Mouse (Mus musculus) forebrain, embryonic 10.5 days (tissue): Measurements from ENCODE around the gene A930009A15Rik. TPM values are rescaled to one million over a fixed set of nuclear protein-coding genes. Genes with fewer than 3 reads are reported as not detected.

Source experiments
- DNase-seq: peaks from one replicate; pipeline ENCODE4 v3.0.0-alpha.2; 2017; ENCODE audit warnings: low spot score; ENCODE audit errors: extremely low spot score
- H3K27ac ChIP-seq: fragments of 300-500 bp; sonication (generic); 2 replicates; pipeline ENCODE4 v1.5.1; 2016; ENCODE audit warnings: mild to moderate bottlenecking
- H3K27me3 ChIP-seq: fragments of 300-500 bp; sonication (generic); 2 replicates; pipeline ENCODE4 v1.6.1; 2016; ENCODE audit warnings: mild to moderate bottlenecking; ENCODE audit not compliant: poor library complexity, severe bottlenecking
- H3K36me3 ChIP-seq: fragments of 300-500 bp; sonication (generic); replicated peaks from 2 replicates; pipeline ENCODE4 v1.6.1; 2016; ENCODE audit warnings: mild to moderate bottlenecking, moderate library complexity
- H3K4me1 ChIP-seq: fragments of 300-500 bp; sonication (generic); 2 replicates; pipeline ENCODE4 v1.6.1; 2016
- H3K4me3 ChIP-seq: fragments of 300-500 bp; sonication (generic); 2 replicates; pipeline ENCODE4 v1.5.1; 2016; ENCODE audit warnings: mild to moderate bottlenecking, moderate library complexity
- H3K9me3 ChIP-seq: fragments of 300-500 bp; sonication (generic); 2 replicates; pipeline ENCODE4 v1.6.1; 2016; ENCODE audit warnings: mild to moderate bottlenecking, moderate library complexity
- WGBS: fragments of 180-500 bp; shearing (Covaris S2); methylation state at CpG from one replicate; pipeline ENCODE4 v1.1.7; 2016; 5-methylcytosine and 5-hydroxymethylcytosine counted together
- polyA plus RNA-seq: library from polyadenylated mRNA; unstranded; fragments of >200 nt; fragmentation: Nextera tagmentation; extraction: Ambion mirVana; gene quantifications from 2 replicates; pipeline ENCODE4 v1.2.1, GENCODE M21; 2016

The A930009A15Rik gene
- polyA plus RNA-seq, result not detected in 2 replicates

DNA sequence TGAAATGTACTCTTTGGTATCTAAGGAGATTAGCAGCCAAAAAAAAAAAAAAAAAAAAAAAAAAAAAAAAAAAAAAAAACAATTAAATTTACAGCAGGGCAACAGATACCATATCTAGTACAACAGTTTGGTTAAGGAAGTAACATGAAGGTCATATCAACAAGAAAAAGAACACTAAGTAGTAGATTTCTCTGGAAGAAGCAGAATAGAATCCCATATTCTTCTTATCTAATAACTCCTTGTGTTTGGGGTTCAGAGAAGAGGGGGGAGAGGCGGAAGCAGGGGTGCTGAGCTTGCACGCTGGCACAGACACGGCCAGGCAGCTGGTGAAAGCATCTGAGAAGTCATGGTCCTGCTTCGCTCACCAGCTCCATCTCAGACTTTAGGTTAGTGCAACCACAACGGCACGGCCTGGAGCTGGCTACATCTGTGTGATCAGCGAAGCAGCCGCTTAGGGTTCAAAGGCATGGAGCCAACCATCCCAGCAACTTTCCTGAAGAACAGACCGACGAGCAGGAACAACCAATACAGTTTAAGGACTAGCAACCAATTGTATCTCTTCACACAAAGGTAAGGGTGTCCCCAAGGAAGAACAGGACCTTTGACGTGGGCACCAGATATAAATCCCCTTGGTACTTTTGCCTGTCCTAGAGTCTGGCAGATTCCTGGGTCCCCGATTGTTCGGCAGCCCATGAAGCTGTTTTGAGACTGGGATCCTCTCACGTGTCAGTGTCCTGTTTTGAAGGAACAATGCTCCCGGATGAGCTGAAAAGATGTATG, at the start of gene A930009A15Rik:
TSS of gene A930009A15Rik (plus strand) at position 275 of the 780 bp plus-strand sequence.
- Histone ChIP-seq H3K9me3 (peaks cover 11% of the 10 kb centered on the region; the same call in 1 of the 2 replicates), H3K27ac (peak within 1 kb of the TSS; percentile 40; the same call in 1 of the 2 replicates), H3K27me3 (peaks cover 82% of the 10 kb centered on the region), H3K4me3 (no peak within 1 kb of the TSS), H3K36me3 (no peaks in the 10 kb centered on the region), H3K4me1 (peaks cover 31% of the 10 kb centered on the region)
- DNase-seq, result no peak
- 66% methylated on average over 15 of the region's 15 CpGs for WGBS

- 40% methylated on average over 17 of the region's 17 CpGs for WGBS
- H3K9me3 ChIP-seq, result no peaks in the 10 kb centered on the region
- H3K27me3 ChIP-seq, result peaks cover 82% of the 10 kb centered on the region
- no peaks in the 10 kb centered on the region for H3K36me3 ChIP-seq
- H3K27ac ChIP-seq, result peak overlapping the region; percentile 51; the same call in 1 of the 2 replicates
- H3K4me1 ChIP-seq, result peaks cover 33% of the 10 kb centered on the region
- peak; percentile 26 for DNase-seq
- H3K4me3 ChIP-seq, result peak overlapping the region; percentile 22
Observed at GRCm38 (mm10) chr10:115520200-115521080, 49.3 kb upstream of the A930009A15Rik start.

DNA sequence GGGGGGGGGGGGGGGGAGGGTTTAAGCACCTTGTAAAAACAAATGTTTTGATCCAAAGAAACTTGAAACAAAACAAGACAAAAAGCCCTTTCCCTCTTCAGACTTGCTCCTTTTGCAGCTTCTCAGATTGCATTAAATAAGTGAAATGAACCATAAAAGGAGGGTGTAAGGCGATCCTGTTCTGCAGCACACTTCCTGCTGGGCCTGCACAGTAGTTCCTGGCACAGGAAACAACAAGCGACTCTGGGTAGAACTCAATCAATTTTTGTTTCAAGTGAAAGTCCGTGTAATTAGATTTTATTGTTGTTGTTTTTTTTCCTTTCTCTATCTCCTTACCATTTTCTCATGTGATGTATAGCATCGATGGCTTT, 48.7 kb upstream of the A930009A15Rik start:
- no peak for DNase-seq
- 11% methylated on average over 4 of the region's 4 CpGs for WGBS

DNA sequence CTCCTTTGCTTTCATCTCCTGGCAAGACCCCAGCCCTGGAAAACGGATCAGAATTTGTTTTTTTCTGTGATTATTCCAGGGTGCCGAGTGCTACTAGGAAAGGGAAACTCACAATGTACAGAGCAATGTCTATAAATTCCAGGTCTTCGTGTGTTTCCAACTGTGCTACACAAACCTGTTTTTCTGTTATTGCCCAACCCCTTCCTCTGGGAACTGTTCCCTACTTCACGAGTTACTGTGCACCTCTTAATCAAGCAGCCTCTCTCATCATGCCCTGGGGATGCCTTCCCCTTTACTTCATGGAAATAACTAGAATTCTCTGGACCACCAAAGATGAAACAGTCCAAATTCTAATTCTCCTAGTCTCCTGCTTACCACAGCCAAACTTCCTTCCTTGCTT, 40.9 kb upstream of the A930009A15Rik start:
- no peaks in the 10 kb centered on the region for H3K36me3 ChIP-seq
- H3K27ac ChIP-seq, result no peak overlapping the region
- peaks cover 31% of the 10 kb centered on the region for H3K27me3 ChIP-seq
- H3K4me3 ChIP-seq, result no peak overlapping the region
- 76% methylated on average over 4 of the region's 4 CpGs for WGBS
- H3K9me3 ChIP-seq, result no peaks in the 10 kb centered on the region
- DNase-seq, result no peak
- no peaks in the 10 kb centered on the region for H3K4me1 ChIP-seq

More for the DNA sequence above, 48.7 kb upstream of the A930009A15Rik start:
- H3K27ac ChIP-seq, result no peak overlapping the region
- H3K4me3 ChIP-seq, result 0 out of 2 replicates have a peak overlapping the region, but pooled peaks have one; percentile 22
- peaks cover 33% of the 10 kb centered on the region for H3K4me1 ChIP-seq
- no peaks in the 10 kb centered on the region for H3K9me3 ChIP-seq
- H3K36me3 ChIP-seq, result no peaks in the 10 kb centered on the region
- H3K27me3 ChIP-seq, result peaks cover 80% of the 10 kb centered on the region

- Histone ChIP-seq H3K9me3 (no peaks in the 10 kb centered on the region), H3K4me3 (no peak overlapping the region), H3K4me1 (no peaks in the 10 kb centered on the region), H3K27ac (no peak overlapping the region), H3K36me3 (no peaks in the 10 kb centered on the region), H3K27me3 (peaks cover 22% of the 10 kb centered on the region)
- 84% methylated on average over 12 of the region's 12 CpGs for WGBS
- no peak for DNase-seq
Observed at GRCm38 (mm10) chr10:115529768-115530167, 40.0 kb upstream of the A930009A15Rik start.

- Histone ChIP-seq H3K4me3 (no peak overlapping the region), H3K9me3 (no peaks in the 10 kb centered on the region), H3K27ac (no peak overlapping the region), H3K27me3 (peaks cover 21% of the 10 kb centered on the region; the same call in 1 of the 2 replicates), H3K4me1 (no peaks in the 10 kb centered on the region), H3K36me3 (no peaks in the 10 kb centered on the region)
- 80% methylated on average over 2 of the region's 2 CpGs for WGBS
- DNase-seq, result no peak
Observed at GRCm38 (mm10) chr10:115530746-115531145, 39.0 kb upstream of the A930009A15Rik start.

GRCm38 (mm10) chr10:115542917-115543316, 26.9 kb upstream of the A930009A15Rik start:
- no peak for DNase-seq
- Histone ChIP-seq H3K27me3 (no peaks in the 10 kb centered on the region), H3K4me1 (no peaks in the 10 kb centered on the region), H3K36me3 (no peaks in the 10 kb centered on the region), H3K9me3 (no peaks in the 10 kb centered on the region), H3K4me3 (no peak overlapping the region), H3K27ac (no peak overlapping the region)
- WGBS, result 89% methylated on average over 6 of the region's 6 CpGs

- Histone ChIP-seq H3K4me3 (no peak overlapping the region), H3K9me3 (no peaks in the 10 kb centered on the region), H3K4me1 (0 out of 2 replicates have a peak, but pooled peaks cover 4% of the 10 kb centered on the region), H3K36me3 (no peaks in the 10 kb centered on the region), H3K27ac (no peak overlapping the region), H3K27me3 (peaks cover 19% of the 10 kb centered on the region)
- no peak for DNase-seq
- WGBS, result 72% methylated on average over 7 of the region's 7 CpGs
Observed at GRCm38 (mm10) chr10:115550253-115550652, 19.5 kb upstream of the A930009A15Rik start.

- H3K27me3 ChIP-seq, result peaks cover 27% of the 10 kb centered on the region
- WGBS, result 91% methylated on average over 3 of the region's 3 CpGs
- DNase-seq, result no peak
- H3K36me3 ChIP-seq, result no peaks in the 10 kb centered on the region
- no peaks in the 10 kb centered on the region for H3K9me3 ChIP-seq
- 0 out of 2 replicates have a peak, but pooled peaks cover 4% of the 10 kb centered on the region for H3K4me1 ChIP-seq
- H3K4me3 ChIP-seq, result no peak overlapping the region
- no peak overlapping the region for H3K27ac ChIP-seq
Observed at GRCm38 (mm10) chr10:115551069-115551468, 18.7 kb upstream of the A930009A15Rik start.

- Histone ChIP-seq H3K4me1 (peaks cover 17% of the 10 kb centered on the region), H3K4me3 (no peak overlapping the region), H3K27me3 (peaks cover 52% of the 10 kb centered on the region), H3K9me3 (no peaks in the 10 kb centered on the region), H3K36me3 (no peaks in the 10 kb centered on the region), H3K27ac (no peak overlapping the region)
- 80% methylated on average over 11 of the region's 11 CpGs for WGBS
- no peak for DNase-seq
Observed at GRCm38 (mm10) chr10:115553352-115554113, 16.3 kb upstream of the A930009A15Rik start.

- no peaks in the 10 kb centered on the region for H3K9me3 ChIP-seq
- peaks cover 69% of the 10 kb centered on the region for H3K27me3 ChIP-seq
- no peak overlapping the region for H3K4me3 ChIP-seq
- no peak overlapping the region for H3K27ac ChIP-seq
- WGBS, result 68% methylated on average over 2 of the region's 2 CpGs
- no peak for DNase-seq
- H3K4me1 ChIP-seq, result peaks cover 17% of the 10 kb centered on the region
- no peaks in the 10 kb centered on the region for H3K36me3 ChIP-seq
Observed at GRCm38 (mm10) chr10:115555191-115555765, 14.5 kb upstream of the A930009A15Rik start.

DNA sequence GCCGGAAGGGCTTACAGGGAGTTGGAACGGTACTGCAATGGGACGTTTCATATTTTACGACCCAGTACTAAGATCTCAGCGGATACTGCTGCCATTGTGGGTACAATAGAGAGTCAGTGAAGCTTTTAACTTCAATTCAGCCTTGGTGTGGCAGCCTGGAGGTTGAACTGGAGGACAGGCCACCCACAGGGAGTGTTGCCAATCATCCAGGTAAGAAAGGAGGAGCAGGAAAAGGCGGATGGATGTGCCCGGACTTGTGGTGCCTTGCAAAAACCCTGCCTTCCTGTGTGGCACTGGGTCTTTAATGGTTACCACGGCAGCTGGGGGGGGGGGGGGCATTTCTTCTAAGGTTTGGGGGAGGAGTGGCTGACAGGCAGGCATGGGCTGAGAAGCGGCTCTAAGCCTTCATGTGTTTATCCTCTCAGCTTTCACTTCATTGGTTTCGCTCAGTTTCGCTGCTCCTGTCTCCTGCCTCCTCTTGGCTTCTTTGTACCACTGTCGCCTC, 13.0 kb upstream of the A930009A15Rik start:
- Histone ChIP-seq H3K4me3 (peak overlapping the region; percentile 18; the same call in 1 of the 2 replicates), H3K9me3 (no peaks in the 10 kb centered on the region), H3K27ac (no peak overlapping the region), H3K4me1 (peaks cover 28% of the 10 kb centered on the region), H3K36me3 (no peaks in the 10 kb centered on the region), H3K27me3 (peaks cover 83% of the 10 kb centered on the region)
- DNase-seq, result peak; percentile 25
- WGBS, result 17% methylated on average over 12 of the region's 12 CpGs
